Mouse (Mus musculus): ENCODE data around the gene Ticrr. TPM values are rescaled to one million over a fixed set of nuclear protein-coding genes. Genes with fewer than 3 reads are reported as not detected.
A peak's percentile ranks its signal among the peaks of the same experiment; 100 is the strongest.

Gene Ticrr
- total and polyA plus RNA-seq, 3 experiments, result 10.6 to 55.6 (median 23.8) TPM

DNA sequence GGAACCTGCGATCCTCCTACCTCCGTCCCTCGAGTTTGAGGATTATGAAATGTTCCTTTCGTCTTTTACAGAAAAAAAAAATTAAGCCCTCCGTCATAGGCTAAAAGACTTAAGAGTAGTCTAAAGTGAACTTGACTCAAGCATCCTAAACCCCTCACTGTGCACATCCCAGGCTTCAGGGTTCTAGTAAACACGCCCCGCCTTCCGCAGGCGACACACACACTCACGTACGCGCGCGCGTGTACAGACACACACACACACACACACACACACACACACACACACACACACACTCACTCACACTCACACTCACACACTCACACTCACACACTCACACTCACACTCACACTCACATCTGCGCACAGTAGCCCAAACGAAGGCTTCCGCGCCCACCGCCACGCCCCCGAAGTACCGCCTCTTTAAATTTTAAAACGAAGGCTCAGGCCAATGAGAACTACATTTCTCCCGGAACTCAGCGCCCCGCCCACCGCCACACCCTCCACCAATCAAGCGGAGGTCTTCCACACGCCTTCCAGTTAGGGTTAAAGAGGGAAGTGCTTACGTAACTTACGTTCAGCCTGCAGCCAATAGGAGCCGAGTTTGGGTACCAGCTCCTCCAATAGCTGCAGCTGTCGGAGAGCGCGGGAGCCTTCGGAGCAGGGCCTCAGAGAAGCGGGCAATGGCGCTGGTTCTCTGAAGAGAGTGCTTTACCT, at the start of gene Ticrr (continued):
- TF ChIP-seq POLR2A (IDR thresholded peaks at IDR 0.05; ENCODE audit: control insufficient read depth in 1 of 2, insufficient read depth in 1 of 2, low read depth in 1 of 2, low read length in 2 of 2, poor library complexity in 1 of 2) (peak in 1 of 2 experiments; percentile 86; a peak in 2 of 4 replicates), POLR2AphosphoS5 (IDR thresholded peaks at IDR 0.05; ENCODE audit: borderline replicate concordance, low read depth, low read length) (no peak), E2F4 (IDR thresholded peaks at IDR 0.05; ENCODE audit: borderline replicate concordance, low read depth, low read length) (peak; percentile 98), GATA1 (IDR thresholded peaks at IDR 0.05; ENCODE audit: low read depth, low read length) (no peak)

DNA sequence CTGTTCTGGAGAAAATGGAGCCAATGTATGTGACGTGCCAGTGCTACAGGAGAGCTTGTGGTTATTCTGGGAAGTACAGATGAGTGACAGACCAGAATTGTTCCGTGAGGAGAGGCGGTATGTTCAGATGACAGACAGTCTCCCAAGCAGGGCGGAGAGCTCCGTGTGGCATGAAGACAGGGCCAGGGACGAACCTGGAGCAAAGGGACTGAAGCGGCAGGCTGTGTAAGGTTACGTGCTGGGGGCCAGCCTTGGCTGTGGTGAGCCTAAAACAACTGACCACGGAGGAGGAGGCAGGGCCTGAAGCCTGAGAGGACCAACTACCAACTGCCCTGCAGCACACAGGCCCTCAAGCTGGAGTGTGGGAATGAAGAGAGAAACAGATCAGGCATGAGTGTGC, 48.1 kb upstream of the Ticrr start:
- TF ChIP-seq CHD2 (IDR thresholded peaks at IDR 0.05; ENCODE audit: low read length), result no peak
- no peak for TF ChIP-seq TBP (IDR thresholded peaks at IDR 0.05; ENCODE audit: low read depth, low read length)
- no peak for TF ChIP-seq SIN3A (IDR thresholded peaks at IDR 0.05; ENCODE audit: low read length)
- TF ChIP-seq MYC (IDR thresholded peaks at IDR 0.05; ENCODE audit: low read depth, low read length), result no peak
- TF ChIP-seq HCFC1 (IDR thresholded peaks at IDR 0.05; ENCODE audit: low read depth, low read length), result no peak
- no peak for TF ChIP-seq SMC3 (IDR thresholded peaks at IDR 0.05; ENCODE audit: low read depth, low read length)
- TF ChIP-seq BHLHE40 (IDR thresholded peaks at IDR 0.05; ENCODE audit: borderline replicate concordance, low read depth, low read length), result no peak
- no peak for TF ChIP-seq MAZ (IDR thresholded peaks at IDR 0.05; ENCODE audit: low read depth, low read length)
- no peak for TF ChIP-seq ZKSCAN1 (IDR thresholded peaks at IDR 0.05; ENCODE audit: low read depth, low read length)
- no peaks in the 10 kb centered on the region for H3K79me2 ChIP-seq (ENCODE audit: control insufficient read depth, insufficient read depth, low read length, poor library complexity)
- no peaks in the 10 kb centered on the region for H3K36me3 ChIP-seq (ENCODE audit: control insufficient read depth in 1 of 2, insufficient read depth in 2 of 2, low read length in 2 of 2)
- no peak for DNase-seq (ENCODE audit: low read depth, low spot score)
- peaks cover 0 to 5% of the 10 kb centered on the region in 2 experiments; a peak in 2 of 4 replicates for H3K27me3 ChIP-seq (ENCODE audit: control insufficient read depth in 1 of 2, insufficient read depth in 2 of 2, low read length in 2 of 2)
- H3K9ac ChIP-seq (ENCODE audit: control insufficient read depth, low read depth, low read length, poor library complexity, severe bottlenecking), result no peak overlapping the region
- no peaks in the 10 kb centered on the region; a peak in 1 of 4 replicates for H3K4me1 ChIP-seq (ENCODE audit: control insufficient read depth in 1 of 2, insufficient read depth in 2 of 2, low read length in 2 of 2)
- H3K9me3 ChIP-seq (replicated peaks; ENCODE audit: insufficient read depth, low read length), result no peaks in the 10 kb centered on the region
- no peak overlapping the region for H3K27ac ChIP-seq (ENCODE audit: control insufficient read depth, low read depth, low read length)
- H3K4me3 ChIP-seq (ENCODE audit: control insufficient read depth in 1 of 2, insufficient read depth in 1 of 2, low read depth in 2 of 2, low read length in 2 of 2), result no peak overlapping the region

DNA sequence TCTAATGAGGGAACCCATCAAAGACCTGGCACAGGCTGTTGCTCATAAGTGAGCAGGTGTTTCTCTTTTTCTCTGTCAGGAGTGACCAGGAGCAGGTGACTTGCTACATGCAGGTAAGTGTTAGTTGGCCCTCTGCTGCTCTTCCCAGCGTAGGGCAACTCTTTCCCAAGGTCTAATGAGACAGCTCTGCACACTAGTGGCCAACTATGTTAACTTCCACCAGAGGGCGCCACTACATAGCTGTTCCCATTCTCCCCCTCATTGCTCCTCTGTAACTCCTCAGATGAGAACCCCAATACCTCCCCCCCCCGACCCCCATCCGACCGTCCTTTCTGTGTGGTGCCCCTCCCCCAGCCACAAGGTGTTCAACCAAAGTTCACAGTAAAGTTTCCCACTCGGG, 47.2 kb upstream of the Ticrr start:
- TF ChIP-seq MAX (IDR thresholded peaks at IDR 0.05; ENCODE audit: low read length), result no peak
- peak; percentile 77 for TF ChIP-seq SMC3 (IDR thresholded peaks at IDR 0.05; ENCODE audit: low read depth, low read length)
- TF ChIP-seq RAD21 (IDR thresholded peaks at IDR 0.05; ENCODE audit: low read depth, low read length), result peak; percentile 67
- peak; percentile 68 to 80 (median 77) for TF ChIP-seq CTCF (IDR thresholded peaks at IDR 0.05 in 2 of 3, conservative IDR thresholded peaks at IDR 0.05 in 1 of 3; ENCODE audit: control insufficient read depth in 1 of 3, insufficient read depth in 1 of 3, low read depth in 2 of 3, low read length in 3 of 3, poor library complexity in 1 of 3, severe bottlenecking in 1 of 3)
- TF ChIP-seq MAFK (IDR thresholded peaks at IDR 0.05; ENCODE audit: borderline replicate concordance, low read depth, low read length), result no peak
- TF ChIP-seq POLR2AphosphoS5 (IDR thresholded peaks at IDR 0.05; ENCODE audit: borderline replicate concordance, low read depth, low read length), result no peak
- TF ChIP-seq ZC3H11A (IDR thresholded peaks at IDR 0.05; ENCODE audit: low read depth, low read length), result peak; percentile 51
- H3K36me3 ChIP-seq (ENCODE audit: control insufficient read depth in 1 of 2, insufficient read depth in 2 of 2, low read length in 2 of 2), result no peaks in the 10 kb centered on the region
- H3K9ac ChIP-seq (ENCODE audit: control insufficient read depth, low read depth, low read length, poor library complexity, severe bottlenecking), result no peak overlapping the region
- H3K4me1 ChIP-seq (ENCODE audit: control insufficient read depth in 1 of 2, insufficient read depth in 2 of 2, low read length in 2 of 2), result no peaks in the 10 kb centered on the region
- peaks cover 0 to 8% of the 10 kb centered on the region in 2 experiments; a peak in 2 of 4 replicates for H3K27me3 ChIP-seq (ENCODE audit: control insufficient read depth in 1 of 2, insufficient read depth in 2 of 2, low read length in 2 of 2)
- H3K9me3 ChIP-seq (replicated peaks; ENCODE audit: insufficient read depth, low read length), result no peaks in the 10 kb centered on the region
- no peak overlapping the region for H3K4me3 ChIP-seq (ENCODE audit: control insufficient read depth in 1 of 2, insufficient read depth in 1 of 2, low read depth in 2 of 2, low read length in 2 of 2)
- no peaks in the 10 kb centered on the region for H3K79me2 ChIP-seq (ENCODE audit: control insufficient read depth, insufficient read depth, low read length, poor library complexity)
- peak; percentile 67 for DNase-seq (ENCODE audit: low read depth, low spot score)
- no peak overlapping the region for H3K27ac ChIP-seq (ENCODE audit: control insufficient read depth, low read depth, low read length)
